Mouse (Mus musculus): ENCODE data around the gene Dlg2. TPM values are rescaled to one million over a fixed set of nuclear protein-coding genes. Genes with fewer than 3 reads are reported as not detected.

Dlg2 gene
- polyA plus RNA-seq, 1 experiment from 2014 or later: 6.3 TPM

- Histone ChIP-seq H3K4me1 (replicated peaks; ENCODE audit: control insufficient read depth, insufficient read depth, low read length) (no peaks in the 10 kb centered on the region), H3K36me3 (ENCODE audit: control insufficient read depth, insufficient read depth, low read length) (no peaks in the 10 kb centered on the region), H3K9ac (ENCODE audit: low read length) (no peak overlapping the region), H3K9me3 (ENCODE audit: control insufficient read depth, low read length) (no peaks in the 10 kb centered on the region), H3K27me3 (replicated peaks; ENCODE audit: control insufficient read depth, insufficient read depth, low read length) (no peaks in the 10 kb centered on the region), H3K4me2 (ENCODE audit: low read length) (no peak overlapping the region), H3K4me3 (ENCODE audit: low read depth, low read length) (no peak overlapping the region), H3K27ac (ENCODE audit: low read depth) (no peak overlapping the region)
- ATAC-seq (replicated peaks; ENCODE audit: low FRiP score, low TSS enrichment, low read depth) (no peak), DNase-seq (ENCODE audit: low spot score) (no peak)
- 59% methylated on average over 1 of the region's 1 CpGs for WGBS
These were observed 1176.6 kb downstream of the Dlg2 start for GRCm38 (mm10) chr7:91653033-91653432.

- Histone ChIP-seq H3K9ac (ENCODE audit: low read length) (no peak overlapping the region), H3K4me2 (ENCODE audit: low read length) (no peak overlapping the region), H3K4me1 (replicated peaks; ENCODE audit: control insufficient read depth, insufficient read depth, low read length) (no peaks in the 10 kb centered on the region), H3K9me3 (ENCODE audit: control insufficient read depth, low read length) (no peaks in the 10 kb centered on the region), H3K27me3 (replicated peaks; ENCODE audit: control insufficient read depth, insufficient read depth, low read length) (no peaks in the 10 kb centered on the region), H3K4me3 (ENCODE audit: low read depth, low read length) (no peak overlapping the region), H3K36me3 (ENCODE audit: control insufficient read depth, insufficient read depth, low read length) (no peaks in the 10 kb centered on the region), H3K27ac (ENCODE audit: low read depth) (no peak overlapping the region)
- ATAC-seq (replicated peaks; ENCODE audit: low FRiP score, low TSS enrichment, low read depth): no peak
- 76% methylated on average over 2 of the region's 2 CpGs for WGBS
- no peak for DNase-seq (ENCODE audit: low spot score)
These were observed 1183.0 kb downstream of the Dlg2 start for GRCm38 (mm10) chr7:91659498-91659897.

GRCm38 (mm10) chr7:91672236-91673017 is 1196.0 kb downstream of the Dlg2 start:
- Histone ChIP-seq H3K27me3 (replicated peaks; ENCODE audit: control insufficient read depth, insufficient read depth, low read length) (no peaks in the 10 kb centered on the region), H3K9ac (ENCODE audit: low read length) (no peak overlapping the region), H3K4me3 (ENCODE audit: low read depth, low read length) (0 out of 2 replicates have a peak overlapping the region, but pooled peaks have one; percentile 6), H3K4me2 (ENCODE audit: low read length) (no peak overlapping the region), H3K36me3 (ENCODE audit: control insufficient read depth, insufficient read depth, low read length) (no peaks in the 10 kb centered on the region), H3K27ac (ENCODE audit: low read depth) (no peak overlapping the region), H3K4me1 (replicated peaks; ENCODE audit: control insufficient read depth, insufficient read depth, low read length) (no peaks in the 10 kb centered on the region), H3K9me3 (ENCODE audit: control insufficient read depth, low read length) (no peaks in the 10 kb centered on the region)
- ATAC-seq (replicated peaks; ENCODE audit: low FRiP score, low TSS enrichment, low read depth) (peak; percentile 50; the same call in 1 of the 2 replicates), DNase-seq (ENCODE audit: low spot score) (no peak)
- WGBS: 71% methylated on average over 13 of the region's 13 CpGs

GRCm38 (mm10) chr7:91674401-91674800 is 1197.9 kb downstream of the Dlg2 start:
- H3K9ac ChIP-seq (ENCODE audit: low read length): no peak overlapping the region
- H3K4me1 ChIP-seq (replicated peaks; ENCODE audit: control insufficient read depth, insufficient read depth, low read length): no peaks in the 10 kb centered on the region
- H3K36me3 ChIP-seq (ENCODE audit: control insufficient read depth, insufficient read depth, low read length): no peaks in the 10 kb centered on the region
- no peak overlapping the region for H3K4me3 ChIP-seq (ENCODE audit: low read depth, low read length)
- H3K27ac ChIP-seq (ENCODE audit: low read depth): no peak overlapping the region
- no peak for ATAC-seq (replicated peaks; ENCODE audit: low FRiP score, low TSS enrichment, low read depth)
- no peaks in the 10 kb centered on the region for H3K9me3 ChIP-seq (ENCODE audit: control insufficient read depth, low read length)
- no peaks in the 10 kb centered on the region for H3K27me3 ChIP-seq (replicated peaks; ENCODE audit: control insufficient read depth, insufficient read depth, low read length)
- no peak overlapping the region for H3K4me2 ChIP-seq (ENCODE audit: low read length)
- DNase-seq (ENCODE audit: low spot score): no peak

- Histone ChIP-seq H3K4me3 (ENCODE audit: low read depth, low read length) (no peak overlapping the region), H3K4me2 (ENCODE audit: low read length) (no peak overlapping the region), H3K36me3 (ENCODE audit: control insufficient read depth, insufficient read depth, low read length) (no peaks in the 10 kb centered on the region), H3K27ac (ENCODE audit: low read depth) (no peak overlapping the region), H3K9ac (ENCODE audit: low read length) (no peak overlapping the region), H3K9me3 (ENCODE audit: control insufficient read depth, low read length) (no peaks in the 10 kb centered on the region), H3K27me3 (replicated peaks; ENCODE audit: control insufficient read depth, insufficient read depth, low read length) (no peaks in the 10 kb centered on the region), H3K4me1 (replicated peaks; ENCODE audit: control insufficient read depth, insufficient read depth, low read length) (no peaks in the 10 kb centered on the region)
- DNase-seq (ENCODE audit: low spot score): no peak
- ATAC-seq (replicated peaks; ENCODE audit: low FRiP score, low TSS enrichment, low read depth): no peak
- 65% methylated on average over 2 of the region's 2 CpGs for WGBS
These were observed 1201.5 kb downstream of the Dlg2 start for GRCm38 (mm10) chr7:91677934-91678333.

GRCm38 (mm10) chr7:91687930-91688329 is 1211.5 kb downstream of the Dlg2 start:
- no peaks in the 10 kb centered on the region for H3K4me1 ChIP-seq (replicated peaks; ENCODE audit: control insufficient read depth, insufficient read depth, low read length)
- no peak overlapping the region for H3K4me3 ChIP-seq (ENCODE audit: low read depth, low read length)
- H3K36me3 ChIP-seq (ENCODE audit: control insufficient read depth, insufficient read depth, low read length): no peaks in the 10 kb centered on the region
- DNase-seq (ENCODE audit: low spot score) (no peak), ATAC-seq (replicated peaks; ENCODE audit: low FRiP score, low TSS enrichment, low read depth) (no peak)
- no peaks in the 10 kb centered on the region for H3K27me3 ChIP-seq (replicated peaks; ENCODE audit: control insufficient read depth, insufficient read depth, low read length)
- H3K27ac ChIP-seq (ENCODE audit: low read depth): no peak overlapping the region
- no peak overlapping the region for H3K4me2 ChIP-seq (ENCODE audit: low read length)
- no peaks in the 10 kb centered on the region for H3K9me3 ChIP-seq (ENCODE audit: control insufficient read depth, low read length)
- H3K9ac ChIP-seq (ENCODE audit: low read length): no peak overlapping the region

GRCm38 (mm10) chr7:91689829-91690228 is 1213.4 kb downstream of the Dlg2 start:
- H3K4me2 ChIP-seq (ENCODE audit: low read length): no peak overlapping the region
- no peak overlapping the region for H3K4me3 ChIP-seq (ENCODE audit: low read depth, low read length)
- ATAC-seq (replicated peaks; ENCODE audit: low FRiP score, low TSS enrichment, low read depth): no peak
- no peak overlapping the region for H3K9ac ChIP-seq (ENCODE audit: low read length)
- H3K9me3 ChIP-seq (ENCODE audit: control insufficient read depth, low read length): no peaks in the 10 kb centered on the region
- H3K27ac ChIP-seq (ENCODE audit: low read depth): no peak overlapping the region
- H3K36me3 ChIP-seq (ENCODE audit: control insufficient read depth, insufficient read depth, low read length): no peaks in the 10 kb centered on the region
- no peaks in the 10 kb centered on the region for H3K4me1 ChIP-seq (replicated peaks; ENCODE audit: control insufficient read depth, insufficient read depth, low read length)
- WGBS: 55% methylated on average over 2 of the region's 2 CpGs
- H3K27me3 ChIP-seq (replicated peaks; ENCODE audit: control insufficient read depth, insufficient read depth, low read length): no peaks in the 10 kb centered on the region
- DNase-seq (ENCODE audit: low spot score): no peak

- Histone ChIP-seq H3K4me1 (replicated peaks; ENCODE audit: control insufficient read depth, insufficient read depth, low read length) (no peaks in the 10 kb centered on the region), H3K27me3 (replicated peaks; ENCODE audit: control insufficient read depth, insufficient read depth, low read length) (no peaks in the 10 kb centered on the region), H3K9ac (ENCODE audit: low read length) (no peak overlapping the region), H3K9me3 (ENCODE audit: control insufficient read depth, low read length) (no peaks in the 10 kb centered on the region), H3K4me3 (ENCODE audit: low read depth, low read length) (no peak overlapping the region), H3K36me3 (ENCODE audit: control insufficient read depth, insufficient read depth, low read length) (no peaks in the 10 kb centered on the region), H3K27ac (ENCODE audit: low read depth) (no peak overlapping the region), H3K4me2 (ENCODE audit: low read length) (no peak overlapping the region)
- ATAC-seq (replicated peaks; ENCODE audit: low FRiP score, low TSS enrichment, low read depth): no peak
- DNase-seq (ENCODE audit: low spot score): no peak
- WGBS: 83% methylated on average over 5 of the region's 5 CpGs
These were observed 1233.4 kb downstream of the Dlg2 start for GRCm38 (mm10) chr7:91709853-91710252.

- ATAC-seq (replicated peaks; ENCODE audit: low FRiP score, low TSS enrichment, low read depth) (no peak), DNase-seq (ENCODE audit: low spot score) (no peak)
- WGBS: 78% methylated on average over 6 of the region's 6 CpGs
- Histone ChIP-seq H3K27me3 (replicated peaks; ENCODE audit: control insufficient read depth, insufficient read depth, low read length) (no peaks in the 10 kb centered on the region), H3K4me3 (ENCODE audit: low read depth, low read length) (no peak overlapping the region), H3K9ac (ENCODE audit: low read length) (no peak overlapping the region), H3K36me3 (ENCODE audit: control insufficient read depth, insufficient read depth, low read length) (no peaks in the 10 kb centered on the region), H3K4me1 (replicated peaks; ENCODE audit: control insufficient read depth, insufficient read depth, low read length) (no peaks in the 10 kb centered on the region), H3K4me2 (ENCODE audit: low read length) (no peak overlapping the region), H3K9me3 (ENCODE audit: control insufficient read depth, low read length) (no peaks in the 10 kb centered on the region), H3K27ac (ENCODE audit: low read depth) (no peak overlapping the region)
These were observed 1234.7 kb downstream of the Dlg2 start for GRCm38 (mm10) chr7:91711184-91711583.

Measured in intestine, embryonic 14.5 days (tissue).